Mouse (Mus musculus) ES-E14 (cell line): ENCODE results near the gene Spg11. TPM values are rescaled to one million over a fixed set of nuclear protein-coding genes. Genes with fewer than 3 reads are reported as not detected.

ENCODE experiments used
- DNase-seq: peaks from one replicate; pipeline ENCODE4 v3.0.0-alpha.2; 2013; ENCODE audit warnings: low read depth, low spot score
- H3K27ac ChIP-seq: 2 replicates; pipeline ENCODE4 v1.5.1; 2012; ENCODE audit warnings: low read depth, mild to moderate bottlenecking, low read length, moderate library complexity, mixed read lengths; ENCODE audit not compliant: poor library complexity, insufficient read depth, severe bottlenecking
- H3K36me3 ChIP-seq: 2 replicates; pipeline ENCODE4 v1.6.1; 2012; ENCODE audit warnings: mild to moderate bottlenecking, low read length, moderate library complexity, mixed read lengths; ENCODE audit not compliant: control insufficient read depth, poor library complexity, insufficient read depth, severe bottlenecking
- H3K4me1 ChIP-seq, 2 experiments: fragments of 150-350 bp in 1 of 2; sonication (generic) in 1 of 2; 2 replicates each; pipeline ENCODE4 v1.6.1; 2012; ENCODE audit warnings: low read length in 2 of 2, mild to moderate bottlenecking in 1 of 2, mixed read lengths in 1 of 2; ENCODE audit not compliant: control insufficient read depth in 2 of 2, insufficient read depth in 2 of 2, poor library complexity in 1 of 2
- H3K4me3 ChIP-seq, 2 experiments: fragments of 150-350 bp in 1 of 2; sonication (generic) in 1 of 2; 2 replicates each; pipeline ENCODE4 v1.5.1; 2012; ENCODE audit warnings: low read length in 2 of 2, low read depth in 1 of 2, mild to moderate bottlenecking in 1 of 2, mixed read lengths in 1 of 2; ENCODE audit not compliant: insufficient read depth in 1 of 2, poor library complexity in 1 of 2, severe bottlenecking in 1 of 2
- H3K9ac ChIP-seq: 2 replicates; pipeline ENCODE4 v1.6.1; 2012; ENCODE audit warnings: low read depth, mild to moderate bottlenecking, low read length, mixed read lengths; ENCODE audit not compliant: poor library complexity, insufficient read depth, severe bottlenecking
- H3K9me3 ChIP-seq: fragments of 150-350 bp; sonication (generic); 2 replicates; pipeline ENCODE4 v1.6.1; 2012; ENCODE audit warnings: low read depth, mild to moderate bottlenecking, low read length; ENCODE audit not compliant: control insufficient read depth, insufficient read depth
- CHD2 ChIP-seq: IDR thresholded peaks from 2 replicates; pipeline ENCODE4 v1.6.1; 2014; ENCODE audit warnings: mild to moderate bottlenecking, low read depth, low read length, inconsistent platforms
- HCFC1 ChIP-seq: IDR thresholded peaks from 2 replicates; pipeline ENCODE4 v1.6.1; 2012; ENCODE audit warnings: low read length, inconsistent platforms, borderline replicate concordance; ENCODE audit not compliant: insufficient read depth
- MAFK ChIP-seq: IDR thresholded peaks from 2 replicates; pipeline ENCODE4 v1.6.1; 2014; ENCODE audit warnings: mild to moderate bottlenecking, low read depth, low read length, inconsistent platforms; ENCODE audit not compliant: insufficient read depth
- ZC3H11A ChIP-seq: IDR thresholded peaks from 2 replicates; pipeline ENCODE4 v1.6.1; 2012; ENCODE audit warnings: low read depth, mild to moderate bottlenecking, inconsistent platforms, low read length, borderline replicate concordance
- ZNF384 ChIP-seq: IDR thresholded peaks from 2 replicates; pipeline ENCODE4 v1.6.1; 2012; ENCODE audit warnings: low read depth, low read length, inconsistent platforms
- in situ Hi-C, 2 experiments: fragments of 600-800 bp; cut with MboI; formaldehyde crosslinking; loops; one replicate each; pipeline ENCODE4 v1.15.1; 2025; ENCODE audit warnings: low sequenced_read_pairs in 2 of 2, inconsistent platforms in 1 of 2; ENCODE audit not compliant: unreplicated experiment in 2 of 2
- total RNA-seq: library from RNA; depleted of rRNA; stranded (reverse); fragments of 300-350 nt; gene quantifications from 2 replicates; pipeline ENCODE4 v1.2.3, GENCODE M21; 2012; rRNA removed

The Spg11 gene
- total RNA-seq, 1 experiment = 15.4 TPM

GRCm38 (mm10) chr2:122022284-122022683 is 95.9 kb downstream of the Spg11 start:
- Histone ChIP-seq H3K4me3 (no peak overlapping the region), H3K27ac (no peak overlapping the region), H3K9ac (no peak overlapping the region), H3K36me3 (no peaks in the 10 kb centered on the region), H3K4me1 (no peaks in the 10 kb centered on the region), H3K9me3 (no peaks in the 10 kb centered on the region)
- TF ChIP-seq ZC3H11A (no peak), MAFK (no peak), HCFC1 (no peak), CHD2 (no peak), ZNF384 (no peak)
- in situ Hi-C loops = no loop called here
- no peak for DNase-seq

- DNase-seq = no peak
- Histone ChIP-seq H3K36me3 (no peaks in the 10 kb centered on the region), H3K4me1 (no peaks in the 10 kb centered on the region), H3K9me3 (no peaks in the 10 kb centered on the region), H3K27ac (no peak overlapping the region), H3K4me3 (no peak overlapping the region), H3K9ac (no peak overlapping the region)
- in situ Hi-C loops = no loop called here
- TF ChIP-seq MAFK (no peak), ZC3H11A (no peak), HCFC1 (no peak), CHD2 (no peak), ZNF384 (no peak)
Measured at GRCm38 (mm10) chr2:122018705-122019104, 99.5 kb downstream of the Spg11 start.

- Histone ChIP-seq H3K4me3 (no peak overlapping the region), H3K9me3 (no peaks in the 10 kb centered on the region), H3K27ac (no peak overlapping the region), H3K4me1 (no peaks in the 10 kb centered on the region), H3K9ac (no peak overlapping the region), H3K36me3 (no peaks in the 10 kb centered on the region; the same call in 1 of the 2 replicates)
- TF ChIP-seq ZC3H11A (no peak), MAFK (no peak), CHD2 (no peak), HCFC1 (no peak), ZNF384 (no peak)
- in situ Hi-C loops = no loop called here
- DNase-seq = no peak
Measured at GRCm38 (mm10) chr2:122011441-122011840, 106.7 kb downstream of the Spg11 start.

- in situ Hi-C loops = no loop called here
- no peak overlapping the region for H3K27ac ChIP-seq
- no peaks in the 10 kb centered on the region for H3K9me3 ChIP-seq
- H3K36me3 ChIP-seq = no peaks in the 10 kb centered on the region; the same call in 1 of the 2 replicates
- DNase-seq = no peak
- TF ChIP-seq MAFK (no peak), ZNF384 (no peak), HCFC1 (no peak), CHD2 (no peak), ZC3H11A (no peak)
- H3K4me3 ChIP-seq = no peak overlapping the region
- H3K4me1 ChIP-seq = no peaks in the 10 kb centered on the region
- no peak overlapping the region for H3K9ac ChIP-seq
Measured at GRCm38 (mm10) chr2:122008832-122009231, 109.4 kb downstream of the Spg11 start.

Other genes starting within 250 kb of the Spg11 start
- 38.9 and 40.0 TPM in 2 replicates for gene Ctdspl2, start 162.4 kb downstream of the Spg11 start, total RNA-seq
- gene Mageb3, start 162.3 kb downstream of the Spg11 start, total RNA-seq = 0.16 and 0.31 TPM in 2 replicates
- gene Eif3j1, start 89.8 kb downstream of the Spg11 start, total RNA-seq = 15.5 and 17.1 TPM in 2 replicates
- gene B2m, start 29.3 kb upstream of the Spg11 start, total RNA-seq = 38.4 and 73.8 TPM in 2 replicates
- not detected in 2 replicates for gene Trim69, start 42.3 kb upstream of the Spg11 start, total RNA-seq
- 1.3 and 2.3 TPM in 2 replicates for gene Patl2, start 67.8 kb upstream of the Spg11 start, total RNA-seq
- gene Terb2, start 67.9 kb upstream of the Spg11 start, total RNA-seq = 0.53 and 1.9 TPM in 2 replicates
- 18.3 and 26.0 TPM in 2 replicates for gene Sord, start 116.4 kb upstream of the Spg11 start, total RNA-seq
- 0.13 and 0.42 TPM in 2 replicates for gene Duox2, start 180.1 kb upstream of the Spg11 start, total RNA-seq
- 0.49 and 0.95 TPM in 2 replicates for gene Duoxa2, start 180.5 kb upstream of the Spg11 start, total RNA-seq
- 0.90 and 1.3 TPM in 2 replicates for gene Duoxa1, start 195.3 kb upstream of the Spg11 start, total RNA-seq
- 0.76 and 1.0 TPM in 2 replicates for gene Duox1, start 197.3 kb upstream of the Spg11 start, total RNA-seq